Mouse (Mus musculus): ENCODE measurements around the gene Slc37a1. TPM values are rescaled to one million over a fixed set of nuclear protein-coding genes. Genes with fewer than 3 reads are reported as not detected.

Gene Slc37a1
- polyA plus RNA-seq, 1 experiment from 2014 or later: 10.5 TPM

DNA sequence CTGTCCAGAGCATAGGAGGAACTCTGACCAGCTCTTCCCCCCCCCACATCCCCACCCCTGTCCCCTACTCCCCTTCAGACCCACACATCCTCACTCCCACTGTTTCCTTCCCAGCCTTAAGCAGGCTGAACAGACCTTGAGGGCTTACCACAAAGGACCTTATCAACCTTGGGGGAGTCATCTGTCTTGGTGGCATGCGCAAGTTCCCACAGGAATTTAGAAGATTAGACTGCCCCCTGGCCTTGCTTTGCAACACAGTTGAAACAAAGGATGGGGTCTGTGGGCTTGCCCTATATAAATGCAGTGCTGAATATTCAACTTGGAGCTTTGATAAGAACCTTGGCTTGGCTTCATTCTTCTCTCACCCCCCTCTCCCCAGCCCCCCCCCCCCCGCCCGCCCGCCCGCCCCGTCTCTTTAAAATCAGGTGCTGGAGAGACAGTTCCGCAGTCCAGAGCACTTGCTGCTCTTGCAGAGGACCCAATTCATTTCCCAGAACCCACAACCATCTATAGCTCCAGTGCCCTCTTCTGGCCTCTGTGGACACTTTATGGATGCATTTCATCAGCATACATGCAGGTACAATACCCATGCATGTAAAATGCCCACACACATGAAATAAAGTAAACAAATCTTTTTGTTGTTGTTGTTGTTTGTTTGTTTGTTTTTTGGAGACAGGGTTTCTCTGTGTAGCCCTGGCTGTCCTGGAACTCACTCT lies 15.3 kb upstream of the Slc37a1 start:
- Histone ChIP-seq H3K9me3 (replicated peaks; ENCODE audit: control insufficient read depth, low read length) (no peaks in the 10 kb centered on the region), H3K4me3 (ENCODE audit: low read length) (no peak overlapping the region), H3K27ac (ENCODE audit: low read length) (no peak overlapping the region), H3K4me2 (ENCODE audit: low read depth, low read length) (no peak overlapping the region), H3K27me3 (ENCODE audit: control insufficient read depth, insufficient read depth, low read length) (no peaks in the 10 kb centered on the region; the same call in 1 of the 2 replicates), H3K9ac (ENCODE audit: low read length) (no peak overlapping the region), H3K4me1 (ENCODE audit: control insufficient read depth, insufficient read depth, low read length) (no peaks in the 10 kb centered on the region), H3K36me3 (ENCODE audit: control insufficient read depth, insufficient read depth) (no peaks in the 10 kb centered on the region)
- 55% methylated on average over 6 of the region's 7 CpGs for WGBS
- no peak for ATAC-seq (replicated peaks; ENCODE audit: extremely low read depth, insufficient read depth, low FRiP score)

DNA sequence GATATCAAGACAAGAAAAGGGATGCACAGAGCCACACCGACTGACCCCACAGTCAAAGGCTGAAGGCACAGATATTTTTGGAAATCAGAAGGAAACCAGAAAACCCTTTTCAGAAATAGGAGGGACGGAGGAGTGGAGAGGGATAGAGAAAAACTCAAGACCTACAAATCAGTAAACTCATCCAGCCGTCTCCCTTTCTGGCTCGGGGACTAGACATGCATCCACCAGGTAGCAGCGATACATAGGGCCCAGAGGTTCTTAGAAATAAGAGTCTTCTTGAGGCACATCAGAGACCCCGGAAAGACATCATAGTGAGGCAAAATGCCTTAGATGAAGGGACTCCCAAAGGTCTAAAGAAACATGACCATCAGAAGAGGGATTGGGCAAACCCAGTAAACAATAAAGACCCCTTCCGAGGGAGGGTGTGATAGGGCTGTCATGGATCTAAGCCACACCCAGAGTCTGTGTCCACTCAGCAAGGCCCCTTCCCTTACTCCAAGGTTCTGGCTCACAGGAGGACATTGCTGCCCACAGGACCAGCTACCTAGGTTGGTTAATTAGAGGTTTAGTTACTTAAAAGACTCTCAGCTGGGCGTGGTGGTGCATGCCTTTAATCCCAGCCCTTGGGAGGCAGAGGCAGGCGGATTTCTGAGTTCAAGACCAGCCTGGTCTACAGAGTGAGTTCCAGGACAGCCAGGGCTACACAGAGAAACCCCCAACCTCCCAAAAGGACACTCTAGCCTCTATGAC lies 14.0 kb upstream of the Slc37a1 start:
- no peaks in the 10 kb centered on the region for H3K36me3 ChIP-seq (ENCODE audit: control insufficient read depth, insufficient read depth)
- H3K4me1 ChIP-seq (ENCODE audit: control insufficient read depth, insufficient read depth, low read length): peaks cover 5% of the 10 kb centered on the region; the same call in 1 of the 2 replicates
- no peak overlapping the region for H3K4me3 ChIP-seq (ENCODE audit: low read length)
- no peaks in the 10 kb centered on the region for H3K9me3 ChIP-seq (replicated peaks; ENCODE audit: control insufficient read depth, low read length)
- H3K27ac ChIP-seq (ENCODE audit: low read length): no peak overlapping the region
- no peaks in the 10 kb centered on the region; the same call in 1 of the 2 replicates for H3K27me3 ChIP-seq (ENCODE audit: control insufficient read depth, insufficient read depth, low read length)
- WGBS: 80% methylated on average over 9 of the region's 9 CpGs
- H3K9ac ChIP-seq (ENCODE audit: low read length): no peak overlapping the region
- H3K4me2 ChIP-seq (ENCODE audit: low read depth, low read length): no peak overlapping the region
- no peak for ATAC-seq (replicated peaks; ENCODE audit: extremely low read depth, insufficient read depth, low FRiP score)

GRCm38 (mm10) chr17:31273631-31274030 lies 13.0 kb upstream of the Slc37a1 start:
- ATAC-seq (replicated peaks; ENCODE audit: extremely low read depth, insufficient read depth, low FRiP score): no peak
- Histone ChIP-seq H3K9ac (ENCODE audit: low read length) (no peak overlapping the region), H3K4me3 (ENCODE audit: low read length) (no peak overlapping the region)

DNA sequence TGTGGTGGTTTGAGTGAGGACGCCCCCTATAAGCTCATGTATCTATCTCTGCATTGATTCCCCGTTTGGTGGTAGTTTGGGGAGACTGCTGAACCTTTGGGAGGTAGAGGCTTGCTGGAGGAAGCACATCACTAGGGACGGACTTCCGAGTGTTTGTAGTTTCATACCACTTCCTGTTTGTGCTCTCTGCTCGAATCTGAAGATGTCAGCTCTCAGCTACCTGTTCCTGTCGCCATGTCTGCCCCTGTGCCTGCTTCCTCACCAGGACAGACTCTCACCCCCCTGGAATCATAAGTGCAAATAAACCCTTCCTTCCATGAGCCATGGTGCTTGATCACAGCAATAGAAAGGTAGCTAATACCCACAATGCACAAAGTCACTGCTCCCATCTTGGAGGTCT lies 11.4 kb upstream of the Slc37a1 start:
- no peak for ATAC-seq (replicated peaks; ENCODE audit: extremely low read depth, insufficient read depth, low FRiP score)
- Histone ChIP-seq H3K4me3 (ENCODE audit: low read length) (no peak overlapping the region), H3K9me3 (replicated peaks; ENCODE audit: control insufficient read depth, low read length) (no peaks in the 10 kb centered on the region), H3K36me3 (ENCODE audit: control insufficient read depth, insufficient read depth) (no peaks in the 10 kb centered on the region), H3K27ac (ENCODE audit: low read length) (no peak overlapping the region), H3K27me3 (ENCODE audit: control insufficient read depth, insufficient read depth, low read length) (no peaks in the 10 kb centered on the region; the same call in 1 of the 2 replicates), H3K4me2 (ENCODE audit: low read depth, low read length) (no peak overlapping the region), H3K4me1 (ENCODE audit: control insufficient read depth, insufficient read depth, low read length) (peaks cover 5% of the 10 kb centered on the region; the same call in 1 of the 2 replicates), H3K9ac (ENCODE audit: low read length) (no peak overlapping the region)
- 62% methylated on average over 6 of the region's 6 CpGs for WGBS

More at GRCm38 (mm10) chr17:31273631-31274030, 13.0 kb upstream of the Slc37a1 start:
- H3K4me2 ChIP-seq (ENCODE audit: low read depth, low read length): no peak overlapping the region
- no peaks in the 10 kb centered on the region for H3K36me3 ChIP-seq (ENCODE audit: control insufficient read depth, insufficient read depth)
- H3K9me3 ChIP-seq (replicated peaks; ENCODE audit: control insufficient read depth, low read length): no peaks in the 10 kb centered on the region
- H3K27ac ChIP-seq (ENCODE audit: low read length): no peak overlapping the region
- H3K4me1 ChIP-seq (ENCODE audit: control insufficient read depth, insufficient read depth, low read length): peaks cover 5% of the 10 kb centered on the region; the same call in 1 of the 2 replicates
- 81% methylated on average over 8 of the region's 8 CpGs for WGBS
- H3K27me3 ChIP-seq (ENCODE audit: control insufficient read depth, insufficient read depth, low read length): no peaks in the 10 kb centered on the region; the same call in 1 of the 2 replicates

DNA sequence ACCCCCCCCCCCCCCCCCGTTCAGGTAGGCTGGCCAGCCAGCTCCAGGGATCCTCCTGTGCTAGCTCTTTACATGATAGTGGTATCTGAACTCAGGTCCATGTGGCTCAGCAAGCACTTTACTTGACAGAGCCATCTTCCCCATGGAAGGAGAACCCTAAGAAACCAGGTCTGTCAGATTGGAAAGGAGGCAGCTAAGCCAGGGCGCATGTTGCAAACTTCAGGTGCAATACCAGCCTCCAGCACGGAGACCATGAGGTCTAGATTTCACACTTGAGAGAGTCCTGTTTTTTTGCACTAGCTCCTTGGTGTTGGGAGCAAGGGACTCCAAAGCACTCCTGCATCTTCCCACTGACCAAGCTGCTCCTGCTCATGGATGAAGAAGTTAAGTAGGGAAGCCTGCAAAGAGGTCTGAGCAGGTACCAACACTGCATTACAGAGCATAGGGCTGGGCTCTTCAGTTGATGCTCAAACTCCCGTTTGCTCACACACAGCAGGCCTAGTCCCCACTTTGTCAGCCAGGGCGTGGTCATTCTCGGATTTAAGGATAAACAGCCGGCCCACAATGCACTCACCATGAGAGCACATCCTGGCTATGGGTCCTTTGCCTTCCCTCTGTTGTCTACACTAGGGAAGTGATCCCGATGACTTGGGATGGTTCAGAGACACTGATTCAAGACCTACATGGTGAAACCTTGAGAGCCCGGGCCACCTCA lies 10.2 kb upstream of the Slc37a1 start:
- Histone ChIP-seq H3K27me3 (ENCODE audit: control insufficient read depth, insufficient read depth, low read length) (no peaks in the 10 kb centered on the region; the same call in 1 of the 2 replicates), H3K4me2 (ENCODE audit: low read depth, low read length) (peak overlapping the region; percentile 94), H3K36me3 (ENCODE audit: control insufficient read depth, insufficient read depth) (no peaks in the 10 kb centered on the region), H3K9me3 (replicated peaks; ENCODE audit: control insufficient read depth, low read length) (no peaks in the 10 kb centered on the region), H3K4me1 (ENCODE audit: control insufficient read depth, insufficient read depth, low read length) (peaks cover 5% of the 10 kb centered on the region; the same call in 1 of the 2 replicates), H3K9ac (ENCODE audit: low read length) (peak overlapping the region; percentile 63), H3K27ac (ENCODE audit: low read length) (no peak overlapping the region), H3K4me3 (ENCODE audit: low read length) (peak overlapping the region; percentile 58)
- no peak for ATAC-seq (replicated peaks; ENCODE audit: extremely low read depth, insufficient read depth, low FRiP score)
- WGBS: 24% methylated on average over 9 of the region's 9 CpGs

DNA sequence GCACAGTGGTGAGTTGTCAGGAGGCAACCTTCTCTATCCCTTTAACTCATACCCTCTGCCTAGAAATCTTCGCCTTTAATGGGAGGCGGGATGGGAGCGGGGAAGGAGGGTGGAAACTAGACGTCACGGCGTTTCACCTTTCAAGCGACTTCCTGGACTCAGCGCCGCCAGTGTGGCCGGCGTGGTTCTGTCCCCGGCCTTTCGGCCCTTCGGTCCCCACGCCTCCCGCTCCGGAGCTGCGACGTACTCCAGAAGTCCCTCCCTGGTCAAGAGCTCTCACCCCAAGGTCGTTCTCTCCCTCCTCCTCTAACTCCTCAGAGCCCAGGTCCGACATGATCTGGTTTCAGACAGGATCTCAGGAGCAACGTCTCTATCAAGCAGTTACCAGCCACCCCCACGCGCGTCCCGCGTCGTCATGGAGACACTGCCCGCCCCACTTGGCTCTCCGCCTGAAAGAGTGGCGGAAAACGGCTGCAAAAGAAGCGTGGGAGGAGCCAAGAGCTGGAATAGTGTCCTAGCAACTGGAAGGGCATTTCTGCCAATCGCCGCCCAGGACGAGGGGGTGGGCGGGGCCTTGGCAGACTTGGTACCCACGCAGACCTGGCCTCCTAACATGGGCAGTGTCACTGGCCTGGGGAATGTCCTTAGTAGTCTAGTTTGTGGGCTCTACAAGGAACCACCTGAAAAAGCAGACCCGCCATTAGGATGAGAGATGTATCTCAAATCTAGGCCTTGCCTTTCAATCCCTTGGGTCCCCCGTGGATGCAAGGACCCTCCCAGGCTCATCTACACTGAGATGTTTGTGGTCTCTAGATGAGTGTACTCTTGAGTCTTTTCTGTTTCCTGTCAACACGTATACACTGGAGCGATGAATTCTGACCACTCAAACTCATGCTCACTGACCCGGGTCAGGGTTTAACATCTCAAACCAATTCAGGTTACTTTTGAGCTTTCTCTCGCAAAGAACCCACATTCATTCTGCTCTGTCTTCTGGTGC lies 9.4 kb upstream of the Slc37a1 start, which contains the start of gene Rsph1:
Gene Rsph1 (minus strand): TSS at position 462 of the 997 bp plus-strand sequence.
- Histone ChIP-seq H3K4me2 (ENCODE audit: low read depth, low read length) (peak within 1 kb of the TSS; percentile 94), H3K36me3 (ENCODE audit: control insufficient read depth, insufficient read depth) (no peaks in the 10 kb centered on the region), H3K4me1 (ENCODE audit: control insufficient read depth, insufficient read depth, low read length) (peaks cover 5% of the 10 kb centered on the region; the same call in 1 of the 2 replicates), H3K9ac (ENCODE audit: low read length) (peak within 1 kb of the TSS; percentile 63), H3K4me3 (ENCODE audit: low read length) (peak within 1 kb of the TSS; percentile 58), H3K27me3 (ENCODE audit: control insufficient read depth, insufficient read depth, low read length) (no peaks in the 10 kb centered on the region; the same call in 1 of the 2 replicates), H3K9me3 (replicated peaks; ENCODE audit: control insufficient read depth, low read length) (no peaks in the 10 kb centered on the region), H3K27ac (ENCODE audit: low read length) (no peak within 1 kb of the TSS)
- WGBS: 10% methylated on average over 44 of the region's 44 CpGs
- ATAC-seq (replicated peaks; ENCODE audit: extremely low read depth, insufficient read depth, low FRiP score): peak; percentile 87

DNA sequence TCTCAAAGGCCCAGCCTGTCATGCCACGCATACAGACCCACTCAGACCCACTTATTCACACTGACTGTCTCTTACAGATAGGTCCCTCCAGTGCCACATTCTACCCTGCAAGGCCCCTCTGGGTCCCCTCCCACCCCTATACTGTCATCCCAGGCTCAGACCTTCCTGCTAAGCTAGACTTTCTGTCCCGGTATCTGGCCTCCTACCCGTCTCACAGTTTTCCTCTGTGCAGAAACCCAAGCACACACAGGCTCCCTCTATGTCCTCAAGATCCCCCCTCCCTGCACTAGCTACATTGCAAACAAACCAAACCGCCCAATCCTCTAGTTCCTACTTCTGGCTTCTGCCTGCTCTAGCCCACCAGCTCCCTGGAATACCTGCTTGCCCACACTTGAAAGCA lies 8.7 kb upstream of the Slc37a1 start:
- Histone ChIP-seq H3K4me3 (ENCODE audit: low read length) (no peak overlapping the region), H3K27me3 (ENCODE audit: control insufficient read depth, insufficient read depth, low read length) (no peaks in the 10 kb centered on the region), H3K9me3 (replicated peaks; ENCODE audit: control insufficient read depth, low read length) (no peaks in the 10 kb centered on the region), H3K36me3 (ENCODE audit: control insufficient read depth, insufficient read depth) (no peaks in the 10 kb centered on the region), H3K27ac (ENCODE audit: low read length) (no peak overlapping the region), H3K4me2 (ENCODE audit: low read depth, low read length) (no peak overlapping the region), H3K4me1 (ENCODE audit: control insufficient read depth, insufficient read depth, low read length) (peaks cover 5% of the 10 kb centered on the region; the same call in 1 of the 2 replicates), H3K9ac (ENCODE audit: low read length) (no peak overlapping the region)
- no peak for ATAC-seq (replicated peaks; ENCODE audit: extremely low read depth, insufficient read depth, low FRiP score)
- WGBS: 61% methylated on average over 4 of the region's 4 CpGs

GRCm38 (mm10) chr17:31279541-31279940 lies 7.1 kb upstream of the Slc37a1 start:
- no peaks in the 10 kb centered on the region for H3K9me3 ChIP-seq (replicated peaks; ENCODE audit: control insufficient read depth, low read length)
- 61% methylated on average over 9 of the region's 9 CpGs for WGBS
- H3K9ac ChIP-seq (ENCODE audit: low read length): no peak overlapping the region
- no peaks in the 10 kb centered on the region for H3K27me3 ChIP-seq (ENCODE audit: control insufficient read depth, insufficient read depth, low read length)
- H3K27ac ChIP-seq (ENCODE audit: low read length): no peak overlapping the region
- H3K4me2 ChIP-seq (ENCODE audit: low read depth, low read length): no peak overlapping the region
- peaks cover 5% of the 10 kb centered on the region; the same call in 1 of the 2 replicates for H3K4me1 ChIP-seq (ENCODE audit: control insufficient read depth, insufficient read depth, low read length)
- no peak overlapping the region for H3K4me3 ChIP-seq (ENCODE audit: low read length)
- no peak for ATAC-seq (replicated peaks; ENCODE audit: extremely low read depth, insufficient read depth, low FRiP score)
- H3K36me3 ChIP-seq (ENCODE audit: control insufficient read depth, insufficient read depth): no peaks in the 10 kb centered on the region

Data from heart, embryonic 16.5 days (tissue).